Mouse (Mus musculus) adipocyte (in vitro differentiated cells): Measurements from ENCODE around the gene Timm8a2.

Experiments used
- DNase-seq: peaks from one replicate; pipeline ENCODE4 v3.0.0-alpha.2; 2016; ENCODE audit warnings: low spot score

The Timm8a2 gene

GRCm38 (mm10) chr14:122034451-122034850 is at the start of gene Timm8a2:
Gene Timm8a2 (plus strand): TSS chr14:122034674.
- DNase-seq: no peak

DNA sequence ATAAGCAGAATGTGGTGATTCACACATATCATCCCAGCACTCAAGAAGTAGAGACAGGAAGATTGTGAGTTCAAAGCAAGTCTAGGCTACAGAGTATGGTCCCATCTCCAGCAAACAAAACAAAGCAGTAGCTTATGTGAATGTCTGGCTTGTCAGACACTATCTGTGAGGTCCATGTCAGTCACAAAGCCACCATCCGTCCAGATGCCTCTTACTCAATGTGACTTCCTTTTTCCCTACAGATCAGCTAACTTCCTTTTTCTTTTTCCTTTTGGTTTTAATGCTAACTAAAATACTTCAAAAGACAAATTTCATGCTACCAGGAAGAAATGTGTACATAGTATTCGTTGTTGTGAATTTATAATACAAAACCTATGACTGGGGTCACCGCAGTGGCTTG is 49.0 kb upstream of the Timm8a2 start:
- DNase-seq: no peak

DNA sequence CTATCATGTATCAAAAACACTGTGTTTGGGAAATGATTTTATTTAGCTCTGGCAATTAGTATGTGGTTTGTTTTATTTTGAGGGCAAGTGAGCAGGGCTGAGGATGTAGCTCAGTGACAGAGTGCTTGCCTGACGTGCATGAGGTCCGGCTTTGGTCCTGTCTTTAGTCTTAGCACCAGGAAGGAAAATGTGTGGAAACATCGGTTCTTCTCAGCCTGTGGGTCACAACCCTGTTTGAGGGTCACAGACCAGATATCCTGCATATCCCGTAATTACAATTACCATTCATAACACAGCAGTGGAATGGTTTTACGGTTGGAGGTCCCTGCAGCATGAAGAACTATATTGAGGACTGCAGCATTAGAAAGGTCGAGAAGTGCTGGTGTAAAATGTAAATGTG is 48.4 kb upstream of the Timm8a2 start:
- DNase-seq: no peak

GRCm38 (mm10) chr14:121987287-121987686 is 47.2 kb upstream of the Timm8a2 start:
- peak; percentile 37 for DNase-seq

GRCm38 (mm10) chr14:121987691-121988090 is 46.8 kb upstream of the Timm8a2 start:
- DNase-seq: no peak

- DNase-seq: no peak
Measured at GRCm38 (mm10) chr14:121989331-121989730, 45.1 kb upstream of the Timm8a2 start.

- no peak for DNase-seq
Measured at GRCm38 (mm10) chr14:121989869-121990268, 44.6 kb upstream of the Timm8a2 start.

- no peak for DNase-seq
Measured at GRCm38 (mm10) chr14:121990897-121991296, 43.6 kb upstream of the Timm8a2 start.

GRCm38 (mm10) chr14:121991921-121992320 is 42.6 kb upstream of the Timm8a2 start:
- no peak for DNase-seq

GRCm38 (mm10) chr14:121992395-121993280 is 41.8 kb upstream of the Timm8a2 start:
- no peak for DNase-seq

DNA sequence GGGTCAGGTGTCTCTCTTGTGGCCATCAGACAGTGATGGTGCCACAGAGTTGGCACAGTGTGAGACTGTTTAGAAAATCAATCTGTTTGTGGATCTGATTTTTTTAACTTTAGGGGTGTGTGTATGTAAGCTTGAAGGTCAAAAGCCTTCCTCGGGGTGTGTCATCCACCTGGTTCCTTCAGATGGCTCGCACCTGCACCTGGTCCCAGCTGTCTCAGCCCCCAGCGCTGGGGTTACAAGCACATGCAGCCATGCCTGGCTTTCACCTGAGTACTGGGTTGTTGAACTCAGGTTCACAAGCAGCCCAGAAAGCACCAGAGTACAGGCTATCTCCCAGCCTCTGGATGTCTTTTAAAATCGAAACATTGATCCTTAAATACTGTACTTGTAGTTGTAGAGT is 40.9 kb upstream of the Timm8a2 start:
- DNase-seq: no peak

DNA sequence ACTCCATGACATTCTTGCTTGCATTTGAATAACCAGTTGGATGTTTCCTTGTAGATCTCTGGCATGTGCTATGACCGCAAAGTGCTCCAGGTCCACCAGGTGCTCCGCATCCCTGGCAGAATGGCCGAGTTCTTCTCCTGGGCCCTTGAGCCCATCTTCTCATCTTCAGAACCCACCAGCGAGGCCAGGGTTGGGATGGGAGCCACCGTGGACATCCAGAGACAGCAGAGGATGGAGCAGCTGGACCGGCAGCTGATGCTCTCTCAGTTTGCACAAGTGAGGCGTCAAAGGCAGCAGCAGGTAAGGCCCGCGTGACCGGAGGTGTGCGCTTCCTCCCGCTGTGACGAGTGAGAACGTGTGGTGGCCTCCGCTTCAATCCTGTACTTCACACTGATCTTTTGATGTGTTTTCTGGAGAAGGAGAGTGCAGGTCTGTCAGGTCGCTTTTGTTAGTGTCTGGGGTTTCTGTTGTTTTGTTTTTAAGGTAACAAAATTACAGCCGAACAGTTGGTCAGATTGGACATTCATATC is 40.2 kb upstream of the Timm8a2 start:
- no peak for DNase-seq

- no peak for DNase-seq
Measured at GRCm38 (mm10) chr14:121994846-121995556, 39.5 kb upstream of the Timm8a2 start.

- DNase-seq: no peak
Measured at GRCm38 (mm10) chr14:121995557-121995870, 39.0 kb upstream of the Timm8a2 start.

DNA sequence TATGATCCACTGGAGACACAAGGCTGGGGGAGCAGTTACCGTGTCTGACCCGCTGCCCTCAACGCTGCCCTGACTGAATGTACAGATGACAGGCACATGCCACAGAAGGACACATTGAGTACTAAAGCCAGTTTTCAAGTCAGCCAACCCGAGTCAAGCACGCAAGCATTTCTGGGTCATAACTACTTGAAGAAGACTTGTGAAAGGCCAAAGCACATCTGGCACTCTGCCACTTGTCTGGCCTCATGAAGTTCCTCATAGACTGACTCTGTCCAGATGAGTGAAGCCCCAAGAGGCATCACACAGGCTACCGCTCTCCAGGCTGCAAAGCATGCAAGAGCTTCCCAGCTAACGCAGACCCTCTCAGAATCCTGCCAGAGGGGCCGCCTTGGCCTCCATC is 37.7 kb upstream of the Timm8a2 start:
- peak; percentile 84 for DNase-seq

GRCm38 (mm10) chr14:121999455-121999854 is 35.0 kb upstream of the Timm8a2 start:
- DNase-seq: no peak

- DNase-seq: no peak
Measured at GRCm38 (mm10) chr14:122000346-122001105, 33.9 kb upstream of the Timm8a2 start.

DNA sequence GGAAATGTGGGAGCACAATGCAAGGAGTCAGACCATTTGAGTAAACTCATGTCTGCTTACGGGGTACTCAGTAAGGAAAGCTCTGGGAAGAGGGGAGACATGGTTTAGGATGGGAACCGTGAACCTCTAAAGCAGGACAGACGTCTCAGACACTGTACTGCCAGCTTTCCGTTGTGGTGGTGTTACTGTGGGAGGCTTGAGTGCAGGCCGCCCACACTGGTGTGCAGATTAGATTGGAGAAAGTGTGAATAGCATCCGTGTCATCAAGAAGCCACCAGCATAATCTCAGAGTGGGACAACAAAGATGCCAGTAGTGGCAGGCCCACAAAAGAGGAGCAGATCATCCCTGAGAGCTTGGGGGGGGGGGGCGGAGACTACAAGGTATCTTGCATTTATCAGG is 32.2 kb upstream of the Timm8a2 start:
- DNase-seq: no peak

GRCm38 (mm10) chr14:122003812-122004211 is 30.7 kb upstream of the Timm8a2 start:
- peak; percentile 14 for DNase-seq

- DNase-seq: no peak
Measured at GRCm38 (mm10) chr14:122008261-122008660, 26.2 kb upstream of the Timm8a2 start.

- no peak for DNase-seq
Measured at GRCm38 (mm10) chr14:122009502-122009901, 25.0 kb upstream of the Timm8a2 start.

DNA sequence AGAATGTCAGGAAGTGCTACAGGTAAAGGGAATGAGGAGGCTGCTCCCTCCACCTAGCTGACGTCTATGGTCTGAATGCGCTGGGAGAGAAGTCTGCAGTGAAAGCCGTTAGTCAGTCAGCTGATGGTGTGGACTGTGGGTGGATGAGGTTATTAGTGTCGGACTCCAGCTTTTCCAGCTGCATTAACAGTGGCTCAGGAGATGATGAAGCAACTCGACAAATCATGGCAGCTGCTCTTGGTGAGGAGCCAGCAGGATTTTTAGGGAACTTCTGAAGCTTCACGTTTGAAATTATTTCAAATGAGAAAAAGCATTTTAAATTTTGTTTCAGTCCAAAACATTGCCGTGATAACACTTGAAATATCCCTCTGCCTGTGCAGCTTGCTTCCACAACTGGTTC is 24.2 kb upstream of the Timm8a2 start:
- peak; percentile 14 for DNase-seq
